In the genomic region with DNA sequence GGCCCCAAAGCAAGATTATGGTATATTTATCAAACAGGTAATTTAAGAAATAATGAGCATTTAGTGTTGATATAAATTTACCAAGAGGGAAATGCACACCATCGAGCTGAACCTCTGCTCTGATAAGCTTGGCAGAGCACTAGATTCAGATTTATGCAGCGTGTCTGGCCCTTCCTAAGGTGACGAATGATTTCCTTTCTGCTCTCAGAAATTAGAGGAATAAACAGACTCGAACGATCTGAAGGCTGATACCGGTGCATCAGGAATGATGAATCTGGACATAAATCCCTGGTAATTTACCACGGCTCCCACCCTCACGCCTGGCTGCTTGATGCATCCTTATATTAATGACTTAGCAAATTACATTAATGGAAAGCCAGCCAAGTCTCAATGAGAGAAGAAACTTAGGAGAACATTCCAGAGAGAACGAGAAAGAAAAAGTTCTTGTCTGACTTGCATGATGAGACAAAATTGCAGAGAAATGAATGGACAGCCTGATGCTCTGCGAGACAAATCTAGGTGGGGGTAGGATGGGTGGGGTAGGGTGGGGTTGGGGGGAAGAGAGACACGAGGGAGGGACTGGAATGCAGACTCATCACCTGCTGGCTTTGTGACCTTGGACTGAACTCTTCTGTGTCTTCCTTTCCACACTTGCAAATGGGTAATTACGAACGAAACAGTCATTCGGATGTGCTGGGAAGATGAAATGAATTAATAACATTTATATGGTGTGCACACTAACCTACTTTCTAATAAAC, we compare ENCODE assay signal across 14 mouse cellular contexts.
"Had no signal": no experiment of that assay in that cellular context is flagged by ENCODE, and none has a peak within 500 bp of the region (broad histone marks: within the 10 kb centered on the region; RNA-seq: fewer than 3 reads in every experiment).

No protein-coding gene starts in this region.

- H3K4me2 ChIP-seq: liver, embryonic 13.5 days; midbrain, embryonic 13.5 days had no signal

- H3K4me1 ChIP-seq: liver, embryonic 13.5 days; megakaryocyte, embryonic 14.5 days had no signal

- DNase-seq: kidney, adult 2 months; layer of hippocampus, adult 9-11 months; liver, embryonic 13.5 days; lung, adult 2 months; lung, postnatal 36 days; thymus, postnatal 25 days had no signal

- ATAC-seq: intestine, postnatal 0 days; lung, postnatal 0 days; midbrain, embryonic 13.5 days; midbrain, embryonic 16.5 days had no signal

- H3K9me3 ChIP-seq: liver, embryonic 13.5 days; midbrain, embryonic 10.5 days; midbrain, embryonic 13.5 days had no signal

- H3K36me3 ChIP-seq: liver, embryonic 13.5 days; midbrain, embryonic 10.5 days; midbrain, embryonic 13.5 days had no signal

- H3K27me3 ChIP-seq: liver, embryonic 13.5 days; megakaryocyte, embryonic 14.5 days; midbrain, embryonic 13.5 days had no signal

- H3K4me3 ChIP-seq: layer of hippocampus, adult 2 months; left cerebral cortex, adult 2 months; liver, embryonic 13.5 days; megakaryocyte, embryonic 14.5 days; midbrain, embryonic 10.5 days; midbrain, embryonic 13.5 days had no signal

- H3K9ac ChIP-seq: liver, embryonic 13.5 days; midbrain, embryonic 13.5 days had no signal

- H3K27ac ChIP-seq: layer of hippocampus, adult 2 months; left cerebral cortex, adult 2 months; liver, embryonic 13.5 days; midbrain, embryonic 10.5 days; midbrain, embryonic 13.5 days had no signal
